Mouse (Mus musculus) left cerebral cortex, adult 18-20 months (tissue): ENCODE data around the gene Tufm. TPM values are rescaled to one million over a fixed set of nuclear protein-coding genes. Genes with fewer than 3 reads are reported as not detected.
A peak's percentile ranks its signal among the peaks of the same experiment; 100 is the strongest.

ENCODE experiments used
- DNase-seq, 2 experiments: peaks; one replicate each; pipeline ENCODE4 v3.0.0; 2021 to 2022; ENCODE audit warnings: low spot score in 2 of 2, mixed read lengths in 1 of 2
- long read RNA-seq, 2 experiments: library from polyadenylated mRNA; stranded (forward); transcript quantifications; one replicate each; pipeline ENCODE4 v2.0.0; 2021
- total RNA-seq, 2 experiments: library from RNA; stranded (reverse); gene quantifications; 2 replicates each; pipeline ENCODE4 v1.2.3; 2021

Tufm gene
- 10 to 100 TPM; 90.5 to 94.1 TPM for total RNA-seq
- long read RNA-seq, experiment 1, transcript Tufm-201 (10 exons, 1,679 nt): major isoform, 51 of 58 reads
- long read RNA-seq, experiment 1, partial matches to known transcripts: 4 of 58 reads
- long read RNA-seq, experiment 1, other reads (novel, unspliced or antisense): 3 of 58 reads
- long read RNA-seq, experiment 2, transcript Tufm-201 (10 exons, 1,679 nt): major isoform, 27 of 39 reads
- long read RNA-seq, experiment 2, partial matches to known transcripts: 11 of 39 reads
- long read RNA-seq, experiment 2, other reads (novel, unspliced or antisense): 1 of 39 reads

GRCm38 (mm10) chr7:126487052-126487483 is at the start of gene Tufm:
Gene Tufm (plus strand): TSS chr7:126487361.
- DNase-seq: peak; percentile 98

- DNase-seq: no peak
Measured at GRCm38 (mm10) chr7:126440134-126440533, 47.0 kb upstream of the Tufm start.

GRCm38 (mm10) chr7:126443997-126444396 is 43.2 kb upstream of the Tufm start:
- DNase-seq: no peak

GRCm38 (mm10) chr7:126444536-126444935 is 42.6 kb upstream of the Tufm start:
- DNase-seq: no peak

- DNase-seq: no peak
Measured at GRCm38 (mm10) chr7:126445104-126445815, 41.9 kb upstream of the Tufm start.

- DNase-seq: no peak
Measured at GRCm38 (mm10) chr7:126446217-126446616, 40.9 kb upstream of the Tufm start.

- DNase-seq: no peak
Measured at GRCm38 (mm10) chr7:126448481-126448880, 38.7 kb upstream of the Tufm start.

- no peak for DNase-seq
Measured at GRCm38 (mm10) chr7:126449991-126450390, 37.2 kb upstream of the Tufm start.

- DNase-seq: no peak
Measured at GRCm38 (mm10) chr7:126450641-126451040, 36.5 kb upstream of the Tufm start.

- no peak for DNase-seq
Measured at GRCm38 (mm10) chr7:126452244-126452643, 34.9 kb upstream of the Tufm start.

GRCm38 (mm10) chr7:126453861-126454260 is 33.3 kb upstream of the Tufm start:
- DNase-seq: no peak

- DNase-seq: no peak
Measured at GRCm38 (mm10) chr7:126455242-126455641, 31.9 kb upstream of the Tufm start.

GRCm38 (mm10) chr7:126456382-126457266 is 30.5 kb upstream of the Tufm start:
- no peak for DNase-seq

GRCm38 (mm10) chr7:126458225-126458624 is 28.9 kb upstream of the Tufm start:
- no peak for DNase-seq

GRCm38 (mm10) chr7:126458844-126459618 is 28.1 kb upstream of the Tufm start:
- DNase-seq: no peak

- no peak for DNase-seq
Measured at GRCm38 (mm10) chr7:126460623-126461399, 26.4 kb upstream of the Tufm start.

- no peak for DNase-seq
Measured at GRCm38 (mm10) chr7:126461626-126462025, 25.5 kb upstream of the Tufm start.

GRCm38 (mm10) chr7:126463004-126463403 is 24.2 kb upstream of the Tufm start, which contains the start of gene Atp2a1:
Gene Atp2a1 (minus strand): TSS chr7:126463108.
- no peak for DNase-seq

- DNase-seq: no peak
Measured at GRCm38 (mm10) chr7:126463547-126463946, 23.6 kb upstream of the Tufm start.

GRCm38 (mm10) chr7:126464121-126464520 is 23.0 kb upstream of the Tufm start:
- no peak for DNase-seq
